Mouse (Mus musculus) bone marrow macrophage, adult 2 months (primary cell): Measurements from ENCODE around the gene Kdm1b.

Source experiments
- CTCF ChIP-seq: IDR thresholded peaks from 2 replicates; pipeline ENCODE4 v1.5.1; 2012; ENCODE audit warnings: low read depth, mild to moderate bottlenecking, low read length, moderate library complexity
- POLR2A ChIP-seq: IDR thresholded peaks from 2 replicates; pipeline ENCODE4 v1.6.1; 2012; ENCODE audit warnings: mild to moderate bottlenecking, low read depth, low read length, borderline replicate concordance

DNA sequence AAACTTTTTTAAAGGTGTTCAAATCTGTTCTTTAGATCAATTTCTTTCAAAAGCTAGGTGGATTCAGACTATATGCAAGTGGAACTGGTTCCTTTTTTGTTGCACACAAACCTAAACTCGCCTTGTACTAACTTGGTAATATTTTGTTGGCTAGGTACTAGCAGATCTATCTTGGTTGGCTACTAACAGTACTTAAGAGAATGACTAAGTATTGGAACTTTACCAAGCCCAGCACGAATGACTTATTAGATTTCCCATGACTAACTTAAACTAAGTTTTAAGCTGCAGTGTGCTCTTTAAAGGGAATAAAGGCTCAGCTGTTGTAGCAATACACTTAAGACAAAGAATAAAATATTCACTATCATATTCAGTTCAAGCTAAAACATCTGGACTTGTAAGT is 46.0 kb downstream of the Kdm1b start:
- no peak for TF ChIP-seq CTCF
- no peak for TF ChIP-seq POLR2A
